Mouse (Mus musculus): ENCODE measurements around the gene Slc8a1.
A peak's percentile ranks its signal among the peaks of the same experiment; 100 is the strongest.

Gene Slc8a1

DNA sequence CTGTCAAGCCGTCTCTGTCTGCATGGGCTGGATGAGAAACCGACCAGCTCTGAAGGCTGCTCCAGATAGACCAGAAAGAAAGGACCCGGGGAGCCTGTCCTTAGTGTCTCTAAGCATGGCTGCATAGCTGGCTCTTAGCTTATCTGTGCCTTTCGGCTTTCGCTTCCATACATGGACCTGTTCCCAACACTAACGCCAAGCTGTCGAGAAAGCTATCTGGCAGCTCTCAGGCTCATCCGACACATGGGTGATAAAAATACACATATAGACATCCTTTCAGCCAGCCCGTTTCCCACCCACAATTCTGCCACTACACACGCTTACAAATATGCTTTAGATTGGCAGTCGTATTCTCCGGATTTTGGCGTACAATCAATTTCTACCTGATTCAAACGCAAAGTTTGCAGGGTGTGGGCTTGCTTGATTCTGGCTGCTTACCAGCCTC lies at the start of gene Slc8a1:
Slc8a1 (minus strand) TSS at position 67 of the 445 bp plus-strand sequence.
- no peak for DNase-seq (ENCODE audit: low spot score)

- no peak for DNase-seq (ENCODE audit: low spot score)
Measured at GRCm38 (mm10) chr17:81787350-81787749, 49.2 kb upstream of the Slc8a1 start.

- no peak for DNase-seq (ENCODE audit: low spot score)
Measured at GRCm38 (mm10) chr17:81782326-81782725, 44.1 kb upstream of the Slc8a1 start.

DNA sequence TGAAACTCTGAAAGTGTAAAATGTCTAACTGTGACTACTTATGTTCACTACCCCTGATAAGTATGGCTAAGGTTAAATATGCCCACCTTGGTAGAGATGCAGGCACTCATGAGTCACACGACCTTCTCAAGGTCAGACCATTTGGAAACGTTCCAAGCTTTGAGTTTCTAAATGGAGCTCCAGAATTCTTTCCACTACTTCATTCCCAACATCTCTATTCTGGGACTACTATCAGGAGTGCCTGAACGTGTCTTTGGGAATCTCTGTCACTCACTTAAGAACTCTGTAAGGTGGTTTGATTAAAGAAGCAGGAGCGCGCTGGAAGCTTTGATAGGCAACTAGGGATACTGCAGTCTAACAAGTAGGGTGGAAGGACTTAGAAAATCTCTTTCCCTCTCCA lies 43.3 kb upstream of the Slc8a1 start:
- DNase-seq (ENCODE audit: low spot score) = no peak

GRCm38 (mm10) chr17:81779883-81780282 lies 41.7 kb upstream of the Slc8a1 start:
- no peak for DNase-seq (ENCODE audit: low spot score)

- no peak for DNase-seq (ENCODE audit: low spot score)
Measured at GRCm38 (mm10) chr17:81750664-81751063, 12.5 kb upstream of the Slc8a1 start.

- no peak for DNase-seq (ENCODE audit: low spot score)
Measured at GRCm38 (mm10) chr17:81743034-81743433, 4.9 kb upstream of the Slc8a1 start.

DNA sequence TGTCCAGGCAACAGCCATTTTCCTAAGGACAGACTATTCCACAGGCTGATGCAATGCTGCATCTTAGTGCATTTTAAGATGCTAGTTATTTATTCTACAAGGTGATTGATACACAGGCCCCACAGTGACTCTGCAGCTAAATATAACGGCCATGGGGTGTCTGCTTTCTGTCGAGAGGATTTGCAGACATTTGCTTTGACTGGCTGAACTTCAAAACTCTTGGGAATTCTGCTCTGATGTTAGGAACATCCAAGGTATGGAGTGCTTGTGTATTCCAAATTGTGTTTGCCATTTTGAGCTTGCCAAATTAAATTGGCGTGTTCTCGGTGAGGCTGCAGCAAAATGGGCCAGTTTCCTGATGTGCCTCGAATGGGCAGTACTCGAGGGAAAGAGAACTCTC lies 2.4 kb upstream of the Slc8a1 start:
- DNase-seq (ENCODE audit: low spot score) = no peak

DNA sequence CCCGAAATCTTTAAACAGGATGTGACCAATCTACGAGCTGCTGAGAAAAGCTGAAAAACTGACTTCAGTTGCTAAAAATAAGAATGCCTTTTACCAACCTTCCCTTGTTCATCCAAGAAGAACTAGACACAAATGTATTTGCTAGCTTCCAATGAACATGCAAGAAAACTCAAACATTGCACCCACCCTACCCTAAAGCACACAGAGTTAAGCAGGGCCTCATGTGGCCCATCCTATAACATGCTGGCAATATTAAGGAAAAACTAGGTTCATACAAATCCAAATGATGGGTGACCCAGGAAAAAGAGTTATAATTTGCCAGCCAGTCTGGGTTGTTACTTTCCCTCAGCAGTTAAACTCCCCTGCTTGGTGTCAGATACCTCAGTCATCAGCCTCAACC lies 398 bp downstream of the Slc8a1 start:
- DNase-seq (ENCODE audit: low spot score) = no peak

GRCm38 (mm10) chr17:81737309-81737708 lies 868 bp downstream of the Slc8a1 start:
- DNase-seq (ENCODE audit: low spot score) = no peak

DNA sequence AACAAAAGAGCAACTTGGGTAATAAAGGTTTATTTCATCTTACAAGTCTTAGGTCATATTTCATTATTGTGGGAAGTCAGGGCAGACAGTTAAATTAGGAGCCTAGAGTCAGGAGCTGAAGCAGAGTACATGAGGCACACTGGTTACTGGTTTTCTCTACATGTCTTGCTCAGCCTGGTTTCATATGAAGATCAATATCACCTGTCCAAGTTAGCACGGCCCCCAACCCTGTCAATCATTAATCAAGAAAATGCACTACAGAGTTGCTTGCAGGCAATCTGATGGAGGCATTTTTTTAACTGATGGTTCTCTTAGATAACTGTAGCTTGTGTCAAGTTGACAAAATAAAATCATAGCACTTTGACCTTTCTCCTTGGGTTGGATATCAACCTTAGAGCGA lies 2.6 kb downstream of the Slc8a1 start:
- no peak for DNase-seq (ENCODE audit: low spot score)

GRCm38 (mm10) chr17:81729891-81730290 lies 8.3 kb downstream of the Slc8a1 start:
- no peak for DNase-seq (ENCODE audit: low spot score)

GRCm38 (mm10) chr17:81712273-81712751 lies 25.9 kb downstream of the Slc8a1 start:
- DNase-seq (ENCODE audit: low spot score) = no peak

DNA sequence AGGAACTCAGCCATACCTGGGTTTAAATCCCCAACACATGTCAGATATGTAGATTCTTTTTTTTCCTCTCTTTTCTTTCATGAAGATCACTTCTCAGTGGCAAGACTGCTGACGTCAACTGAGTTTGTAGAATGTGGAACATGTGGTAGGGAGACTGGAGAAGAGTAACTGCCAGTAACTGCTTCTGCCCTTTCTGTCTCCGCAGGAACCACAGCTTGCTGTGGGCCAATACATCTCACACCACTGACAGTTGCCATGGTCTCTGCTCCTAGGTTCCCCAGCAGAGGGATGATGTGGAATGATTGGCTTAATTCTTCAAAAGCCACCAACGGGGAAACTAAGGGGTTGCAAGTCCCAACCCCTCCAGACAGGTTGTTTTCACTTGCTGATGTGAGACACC lies 33.4 kb downstream of the Slc8a1 start:
- no peak for DNase-seq (ENCODE audit: low spot score)

GRCm38 (mm10) chr17:81703258-81703657 lies 34.9 kb downstream of the Slc8a1 start:
- DNase-seq (ENCODE audit: low spot score) = no peak

DNA sequence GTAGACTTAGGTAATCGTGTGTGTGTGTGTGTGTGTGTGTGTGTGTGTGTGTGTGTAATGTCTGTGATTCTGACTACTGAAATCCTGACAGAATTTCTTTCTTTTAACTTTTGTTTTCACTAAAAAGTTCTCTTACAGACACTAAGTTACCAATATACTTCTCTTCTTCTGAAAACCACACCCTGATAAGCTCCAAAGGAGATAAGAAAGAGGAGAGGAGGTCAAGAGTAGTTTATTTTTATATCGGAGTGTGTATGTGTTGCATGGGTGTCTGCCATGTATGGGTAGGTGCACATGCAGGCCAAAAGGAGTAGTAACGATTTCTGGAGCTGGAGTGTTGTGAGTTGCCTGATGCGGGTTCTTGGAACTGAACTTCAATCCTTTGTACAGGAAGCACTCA lies 36.5 kb downstream of the Slc8a1 start:
- DNase-seq (ENCODE audit: low spot score) = no peak

- no peak for DNase-seq (ENCODE audit: low spot score)
Measured at GRCm38 (mm10) chr17:81698789-81699188, 39.4 kb downstream of the Slc8a1 start.

DNA sequence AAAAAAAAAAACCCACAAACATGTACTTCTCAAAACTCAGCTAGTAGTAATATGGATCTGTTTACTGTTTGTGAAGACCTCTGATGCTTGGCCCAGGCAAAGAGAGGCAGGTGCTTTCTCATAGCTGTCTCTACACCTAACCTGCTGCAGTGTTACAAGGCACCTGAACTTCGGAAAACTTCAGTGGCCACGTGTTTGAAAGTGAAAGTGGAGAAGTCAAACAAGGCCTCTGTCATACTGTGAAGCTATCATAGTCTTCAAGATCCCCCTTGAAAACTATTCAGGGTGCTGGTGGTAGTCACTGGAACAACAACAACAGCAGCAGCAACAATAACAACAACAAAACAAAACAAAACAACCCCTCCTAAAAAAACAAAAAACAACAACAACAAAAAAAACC lies 40.5 kb downstream of the Slc8a1 start:
- no peak for DNase-seq (ENCODE audit: low spot score)

DNA sequence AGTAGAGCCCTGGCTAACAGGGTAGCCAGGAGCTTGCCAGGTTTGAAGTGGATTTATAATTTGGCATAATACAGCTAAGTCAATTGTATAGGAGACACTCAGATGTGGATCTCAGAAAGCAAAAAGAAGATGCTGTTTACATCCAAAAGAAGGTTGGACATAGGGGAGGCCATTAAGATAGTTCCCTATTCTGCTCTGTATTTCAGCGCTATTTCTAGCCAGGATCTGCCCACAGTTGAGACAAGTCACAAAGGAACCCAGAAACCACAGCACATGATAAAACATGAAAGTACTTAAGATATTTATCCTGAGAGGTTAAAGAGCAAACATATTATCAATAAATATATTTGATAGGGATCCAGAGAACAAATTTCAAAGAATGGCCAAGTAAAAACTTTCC lies 43.2 kb downstream of the Slc8a1 start:
- no peak for DNase-seq (ENCODE audit: low spot score)

DNA sequence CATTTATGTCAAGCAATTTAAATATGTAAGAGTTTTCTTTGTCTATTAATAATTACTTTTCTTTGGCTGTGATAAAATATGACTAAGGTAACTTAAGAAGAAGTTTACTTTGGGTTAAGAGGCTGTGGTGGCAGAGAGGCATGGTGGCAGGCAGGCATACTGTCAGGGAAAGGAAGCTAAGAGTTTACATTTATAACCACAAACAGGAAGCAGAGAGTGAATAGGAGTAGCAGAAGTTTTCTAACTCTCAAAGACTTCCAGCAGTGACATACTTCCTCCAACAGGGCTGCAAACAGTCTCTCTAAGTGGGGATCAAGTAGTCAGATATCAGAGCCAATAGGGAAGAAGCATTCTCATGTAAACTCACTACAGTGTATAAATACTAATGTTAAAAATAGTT lies 58.6 kb downstream of the Slc8a1 start:
- DNase-seq (ENCODE audit: low spot score) = no peak

- DNase-seq (ENCODE audit: low spot score) = no peak
Measured at GRCm38 (mm10) chr17:81677450-81677849, 60.7 kb downstream of the Slc8a1 start.

DNA sequence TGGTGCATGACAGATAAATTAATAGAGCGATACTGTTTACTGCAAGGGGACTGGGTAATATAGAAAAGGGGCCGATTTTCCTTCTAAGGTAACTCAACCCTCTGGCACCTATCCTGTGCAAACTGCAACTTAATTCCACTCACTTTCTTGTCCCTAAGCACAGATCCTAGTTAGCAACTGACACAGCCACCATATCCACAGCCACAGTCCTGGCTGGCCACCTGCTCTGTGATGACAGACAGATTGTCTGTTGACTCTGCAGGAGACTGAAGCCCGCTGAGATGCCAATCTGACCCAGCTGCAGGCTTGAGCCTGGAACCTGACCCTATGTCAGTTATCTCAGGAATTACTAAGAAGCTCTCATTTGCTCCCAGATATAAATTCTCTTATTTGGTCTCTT lies 62.0 kb downstream of the Slc8a1 start:
- DNase-seq (ENCODE audit: low spot score) = no peak

DNA sequence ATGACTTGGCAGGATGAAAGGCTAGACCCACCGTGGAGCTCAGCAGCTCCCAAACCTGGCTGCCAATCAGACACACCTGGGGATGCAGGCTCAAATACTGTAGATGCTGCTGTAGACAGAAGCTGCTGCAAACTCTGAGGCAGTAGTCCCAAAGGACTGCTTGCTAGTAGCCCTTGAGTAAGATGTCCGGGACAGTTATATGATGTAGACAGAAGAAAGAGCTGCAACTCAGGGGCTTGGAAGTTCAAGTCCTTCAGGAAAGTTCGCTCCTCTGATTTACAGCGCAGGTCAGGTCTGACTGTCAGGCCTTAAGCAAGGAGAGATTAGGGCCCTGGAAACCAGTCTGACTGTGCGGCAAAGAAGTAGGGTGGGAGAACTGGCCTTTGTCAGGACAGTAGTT lies 66.9 kb downstream of the Slc8a1 start:
- DNase-seq (ENCODE audit: low spot score) = no peak

- DNase-seq (ENCODE audit: low spot score) = peak; percentile 44
Measured at GRCm38 (mm10) chr17:81669816-81670691, 68.1 kb downstream of the Slc8a1 start.
